Mouse (Mus musculus) liver, embryonic 15.5 days (tissue): Measurements from ENCODE around the gene Arhgap6. TPM values are rescaled to one million over a fixed set of nuclear protein-coding genes. Genes with fewer than 3 reads are reported as not detected.

Experiments
- ATAC-seq: fragments of 200-750 bp; cut with Nextera tagmentation; 2 replicates; pipeline ENCODE4 v1.8.0; 2017; ENCODE audit warnings: moderate number of reproducible peaks, mild to moderate bottlenecking, moderate library complexity; ENCODE audit not compliant: insufficient read depth
- H3K27ac ChIP-seq: fragments of 300-500 bp; sonication (generic); replicated peaks from 2 replicates; pipeline ENCODE4 v1.5.1; 2015; ENCODE audit warnings: mild to moderate bottlenecking, inconsistent platforms
- H3K27me3 ChIP-seq: fragments of 300-500 bp; sonication (generic); 2 replicates; pipeline ENCODE4 v1.6.1; 2015; ENCODE audit warnings: mild to moderate bottlenecking, inconsistent platforms
- H3K36me3 ChIP-seq: fragments of 300-500 bp; sonication (generic); replicated peaks from 2 replicates; pipeline ENCODE4 v1.6.1; 2015; ENCODE audit warnings: moderate library complexity, mild to moderate bottlenecking, inconsistent platforms
- H3K4me1 ChIP-seq: fragments of 300-500 bp; sonication (generic); replicated peaks from 2 replicates; pipeline ENCODE4 v1.6.1; 2015; ENCODE audit warnings: inconsistent platforms
- H3K4me2 ChIP-seq: fragments of 300-500 bp; sonication (generic); 2 replicates; pipeline ENCODE4 v1.6.1; 2015; ENCODE audit warnings: moderate library complexity, mild to moderate bottlenecking, inconsistent platforms
- H3K4me3 ChIP-seq: fragments of 300-500 bp; sonication (generic); replicated peaks from 2 replicates; pipeline ENCODE4 v1.5.1; 2015; ENCODE audit warnings: mild to moderate bottlenecking, inconsistent platforms
- H3K9ac ChIP-seq: fragments of 300-500 bp; sonication (generic); 2 replicates; pipeline ENCODE4 v1.6.1; 2015; ENCODE audit warnings: moderate library complexity, mild to moderate bottlenecking, inconsistent platforms
- H3K9me3 ChIP-seq: fragments of 300-500 bp; sonication (generic); replicated peaks from 2 replicates; pipeline ENCODE4 v1.6.1; 2016; ENCODE audit warnings: inconsistent platforms
- WGBS: fragments of 180-500 bp; shearing (Covaris S2); methylation state at CpG from one replicate; pipeline ENCODE4 v1.1.7; 2015; ENCODE audit warnings: mixed read lengths; ENCODE audit not compliant: insufficient replicate concordance; 5-methylcytosine and 5-hydroxymethylcytosine counted together
- polyA plus RNA-seq: library from polyadenylated mRNA; unstranded; fragments of >200 nt; fragmentation: Nextera tagmentation; extraction: Ambion mirVana; gene quantifications from 2 replicates; pipeline ENCODE4 v1.2.1, GENCODE M21; 2015

Arhgap6 gene
- polyA plus RNA-seq, 1 experiment from 2014 or later = 1.9 TPM

- WGBS = 20% methylated on average over 8 of the region's 8 CpGs
- no peak overlapping the region for H3K4me2 ChIP-seq
Observed at GRCm38 (mm10) chrX:169220064-169220463, 425.2 kb downstream of the Arhgap6 start.

DNA sequence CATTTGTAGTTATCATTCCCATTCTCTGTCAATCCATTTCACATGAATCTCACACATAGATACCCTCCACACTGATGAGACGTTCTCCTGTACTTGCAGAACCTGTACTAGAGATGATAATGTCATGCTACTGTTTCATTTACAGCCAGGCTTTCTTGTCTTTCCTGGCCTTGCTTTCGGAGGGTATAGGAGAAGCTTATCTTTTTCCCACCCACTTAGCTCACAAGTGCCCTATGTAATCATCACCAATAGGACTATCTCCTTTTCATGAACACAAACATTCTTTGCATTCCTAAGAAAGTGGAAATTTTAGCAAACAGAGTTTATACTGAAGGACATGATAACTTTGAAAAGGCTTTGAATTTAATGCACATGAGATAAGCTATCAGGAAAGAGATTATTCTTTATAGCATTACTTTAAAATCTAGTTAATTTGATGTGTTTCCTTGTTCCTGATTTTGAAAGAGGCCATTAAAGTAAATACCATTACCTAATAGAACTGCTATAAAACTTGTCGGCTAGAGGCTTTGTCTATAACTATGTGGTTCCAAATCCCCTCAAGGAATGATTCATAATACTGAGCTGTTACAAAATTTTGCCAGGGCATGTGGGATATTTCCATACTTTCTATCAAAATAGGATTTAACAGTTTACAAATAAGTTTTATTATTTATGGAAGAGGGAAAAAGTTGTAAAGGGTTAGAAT, 427.6 kb downstream of the Arhgap6 start:
- Histone ChIP-seq H3K9me3 (no peaks in the 10 kb centered on the region), H3K27ac (no peak overlapping the region), H3K4me3 (no peak overlapping the region), H3K27me3 (no peaks in the 10 kb centered on the region), H3K4me1 (no peaks in the 10 kb centered on the region), H3K36me3 (no peaks in the 10 kb centered on the region), H3K4me2 (no peak overlapping the region), H3K9ac (no peak overlapping the region)
- WGBS = 39% methylated on average over 3 of the region's 3 CpGs
- ATAC-seq = no peak

More at GRCm38 (mm10) chrX:169220064-169220463, 425.2 kb downstream of the Arhgap6 start:
- no peak overlapping the region for H3K27ac ChIP-seq
- H3K27me3 ChIP-seq = no peaks in the 10 kb centered on the region
- no peak overlapping the region for H3K4me3 ChIP-seq
- H3K4me1 ChIP-seq = no peaks in the 10 kb centered on the region
- no peak for ATAC-seq
- no peak overlapping the region for H3K9ac ChIP-seq
- no peaks in the 10 kb centered on the region for H3K9me3 ChIP-seq
- H3K36me3 ChIP-seq = no peaks in the 10 kb centered on the region

GRCm38 (mm10) chrX:169255915-169256314, 461.0 kb downstream of the Arhgap6 start:
- no peaks in the 10 kb centered on the region for H3K36me3 ChIP-seq

GRCm38 (mm10) chrX:169256741-169257140, 461.8 kb downstream of the Arhgap6 start:
- H3K27me3 ChIP-seq = no peaks in the 10 kb centered on the region
- no peak for ATAC-seq
- H3K4me1 ChIP-seq = no peaks in the 10 kb centered on the region

More at GRCm38 (mm10) chrX:169255915-169256314, 461.0 kb downstream of the Arhgap6 start:
- Histone ChIP-seq H3K4me3 (no peak overlapping the region), H3K9ac (no peak overlapping the region), H3K27ac (no peak overlapping the region), H3K4me1 (no peaks in the 10 kb centered on the region), H3K27me3 (no peaks in the 10 kb centered on the region), H3K9me3 (no peaks in the 10 kb centered on the region), H3K4me2 (no peak overlapping the region)
- WGBS = 59% methylated on average over 1 of the region's 1 CpGs
- no peak for ATAC-seq

DNA sequence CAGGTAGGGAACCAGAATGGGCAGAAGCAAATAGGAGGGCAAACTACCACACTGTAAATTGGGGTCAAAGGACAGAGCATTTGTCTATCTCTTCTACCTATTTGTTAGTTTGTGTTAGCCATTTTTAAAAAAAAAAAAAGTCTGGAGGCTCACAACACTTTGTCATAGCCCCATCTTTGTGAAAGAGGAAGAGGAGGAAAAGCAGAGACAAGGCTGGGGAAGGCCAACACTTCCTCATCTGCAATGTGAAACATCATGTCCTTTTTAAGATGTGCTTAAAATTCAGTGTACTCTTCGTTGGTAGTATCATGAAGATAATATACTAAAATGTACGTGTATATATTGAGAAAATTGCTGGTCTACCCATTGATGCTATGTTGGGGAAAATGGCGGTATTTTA, 466.1 kb downstream of the Arhgap6 start:
- H3K4me1 ChIP-seq = no peaks in the 10 kb centered on the region
- no peak overlapping the region for H3K9ac ChIP-seq
- H3K27me3 ChIP-seq = no peaks in the 10 kb centered on the region
- no peak overlapping the region for H3K4me3 ChIP-seq
- no peak for ATAC-seq
- H3K27ac ChIP-seq = no peak overlapping the region
- 57% methylated on average over 3 of the region's 3 CpGs for WGBS
- H3K36me3 ChIP-seq = no peaks in the 10 kb centered on the region
- H3K4me2 ChIP-seq = no peak overlapping the region
- no peaks in the 10 kb centered on the region for H3K9me3 ChIP-seq

More at GRCm38 (mm10) chrX:169256741-169257140, 461.8 kb downstream of the Arhgap6 start:
- H3K9ac ChIP-seq = no peak overlapping the region
- no peak overlapping the region for H3K4me3 ChIP-seq
- H3K4me2 ChIP-seq = no peak overlapping the region
- H3K27ac ChIP-seq = no peak overlapping the region
- no peaks in the 10 kb centered on the region for H3K9me3 ChIP-seq
- no peaks in the 10 kb centered on the region for H3K36me3 ChIP-seq

GRCm38 (mm10) chrX:169262212-169262611, 467.3 kb downstream of the Arhgap6 start:
- Histone ChIP-seq H3K4me3 (no peak overlapping the region), H3K27ac (no peak overlapping the region), H3K36me3 (no peaks in the 10 kb centered on the region), H3K4me2 (no peak overlapping the region), H3K4me1 (no peaks in the 10 kb centered on the region), H3K27me3 (no peaks in the 10 kb centered on the region), H3K9me3 (no peaks in the 10 kb centered on the region), H3K9ac (no peak overlapping the region)
- no peak for ATAC-seq
- WGBS = 59% methylated on average over 2 of the region's 2 CpGs

DNA sequence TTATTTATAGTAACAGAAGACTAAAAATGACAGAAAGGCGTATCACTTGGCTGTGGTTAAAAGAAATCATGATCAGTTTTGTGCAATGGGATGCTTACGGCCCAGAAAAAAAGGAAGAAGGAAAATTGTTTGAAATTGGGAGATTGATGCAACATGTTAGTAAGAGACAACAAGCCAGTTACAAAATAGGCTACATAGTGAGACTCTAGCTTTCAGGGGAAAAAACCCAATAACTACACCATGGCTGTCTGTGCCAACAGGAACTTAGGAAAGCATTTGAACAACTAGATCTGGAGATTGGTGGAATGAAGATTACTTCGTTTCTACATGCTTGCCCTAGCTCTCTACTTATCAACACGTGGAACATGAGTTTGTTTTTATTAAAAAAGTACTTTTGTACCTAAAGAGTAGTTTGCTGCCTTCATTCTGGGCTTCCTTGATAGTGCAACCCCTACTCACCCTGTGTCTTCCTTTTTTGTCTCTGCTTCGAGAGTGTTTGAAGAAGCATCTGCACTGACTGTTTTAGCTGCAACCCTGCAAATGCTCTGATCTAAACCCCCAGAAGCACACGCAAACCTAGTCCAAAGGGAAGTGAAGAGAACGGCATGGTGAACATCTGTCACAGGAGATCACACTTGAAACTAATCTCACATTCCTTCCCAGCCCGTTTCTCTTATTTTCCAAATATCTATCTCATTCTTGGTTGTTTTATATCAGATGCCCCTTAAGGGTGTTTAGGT, 468.7 kb downstream of the Arhgap6 start:
- 51% methylated on average over 8 of the region's 8 CpGs for WGBS
- Histone ChIP-seq H3K4me2 (no peak overlapping the region), H3K27ac (no peak overlapping the region), H3K27me3 (no peaks in the 10 kb centered on the region), H3K36me3 (no peaks in the 10 kb centered on the region), H3K9me3 (no peaks in the 10 kb centered on the region), H3K4me1 (no peaks in the 10 kb centered on the region), H3K9ac (no peak overlapping the region), H3K4me3 (no peak overlapping the region)
- ATAC-seq = no peak

- no peak overlapping the region for H3K4me2 ChIP-seq
- H3K36me3 ChIP-seq = no peaks in the 10 kb centered on the region
- no peak overlapping the region for H3K27ac ChIP-seq
- H3K4me3 ChIP-seq = no peak overlapping the region
- H3K9me3 ChIP-seq = no peaks in the 10 kb centered on the region
- H3K27me3 ChIP-seq = no peaks in the 10 kb centered on the region
- 60% methylated on average over 4 of the region's 4 CpGs for WGBS
- no peaks in the 10 kb centered on the region for H3K4me1 ChIP-seq
- no peak for ATAC-seq
- no peak overlapping the region for H3K9ac ChIP-seq
Observed at GRCm38 (mm10) chrX:169299579-169299978, 504.7 kb downstream of the Arhgap6 start.

DNA sequence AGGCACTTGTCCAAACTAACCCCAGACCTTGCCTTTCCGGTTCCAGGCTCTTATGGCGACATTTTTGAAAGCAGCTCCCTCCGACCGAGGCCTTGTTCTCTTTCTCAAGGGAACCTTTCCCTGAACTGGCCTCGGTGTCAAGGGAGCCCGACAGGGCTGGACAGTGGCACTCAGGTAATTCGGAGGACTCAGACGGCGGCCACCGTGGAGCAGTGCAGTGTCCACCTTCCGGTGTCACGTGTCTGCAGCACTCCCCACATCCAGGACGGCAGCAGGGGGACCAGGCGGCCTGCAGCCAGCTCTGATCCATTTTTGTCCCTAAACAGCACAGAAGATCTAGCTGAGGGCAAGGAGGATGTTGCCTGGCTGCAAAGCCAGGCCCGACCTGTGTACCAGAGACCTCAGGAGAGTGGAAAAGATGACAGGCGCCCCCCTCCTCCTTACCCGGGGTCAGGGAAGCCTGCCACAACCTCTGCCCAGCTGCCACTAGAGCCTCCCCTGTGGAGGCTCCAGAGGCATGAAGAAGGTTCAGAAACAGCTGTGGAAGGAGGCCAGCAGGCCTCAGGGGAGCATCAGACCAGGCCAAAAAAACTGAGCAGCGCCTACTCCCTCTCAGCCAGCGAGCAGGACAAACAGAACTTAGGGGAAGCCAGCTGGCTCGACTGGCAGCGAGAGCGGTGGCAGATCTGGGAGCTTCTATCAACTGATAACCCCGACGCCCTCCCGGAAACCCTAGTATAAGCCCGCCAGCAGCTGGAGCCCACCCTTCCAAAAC, 507.6 kb downstream of the Arhgap6 start:
- H3K9ac ChIP-seq = no peak overlapping the region
- H3K4me1 ChIP-seq = no peaks in the 10 kb centered on the region
- 65% methylated on average over 26 of the region's 26 CpGs for WGBS
- no peaks in the 10 kb centered on the region for H3K9me3 ChIP-seq
- H3K4me3 ChIP-seq = no peak overlapping the region
- no peak overlapping the region for H3K4me2 ChIP-seq
- H3K27ac ChIP-seq = no peak overlapping the region
- no peak for ATAC-seq
- H3K36me3 ChIP-seq = no peaks in the 10 kb centered on the region
- no peaks in the 10 kb centered on the region for H3K27me3 ChIP-seq

- ATAC-seq = no peak
- no peaks in the 10 kb centered on the region for H3K27me3 ChIP-seq
- no peaks in the 10 kb centered on the region for H3K4me1 ChIP-seq
- no peak overlapping the region for H3K9ac ChIP-seq
- H3K9me3 ChIP-seq = no peaks in the 10 kb centered on the region
- H3K27ac ChIP-seq = no peak overlapping the region
- WGBS = 36% methylated on average over 3 of the region's 3 CpGs
- no peaks in the 10 kb centered on the region for H3K36me3 ChIP-seq
- H3K4me2 ChIP-seq = no peak overlapping the region
- no peak overlapping the region for H3K4me3 ChIP-seq
Observed at GRCm38 (mm10) chrX:169303945-169304344, 509.0 kb downstream of the Arhgap6 start.

- H3K4me3 ChIP-seq = no peak overlapping the region
- ATAC-seq = no peak
- WGBS = 72% methylated on average over 3 of the region's 3 CpGs
Observed at GRCm38 (mm10) chrX:169308559-169308958, 513.7 kb downstream of the Arhgap6 start.

More at GRCm38 (mm10) chrX:169308559-169308958, 513.7 kb downstream of the Arhgap6 start:
- no peaks in the 10 kb centered on the region for H3K9me3 ChIP-seq
- H3K9ac ChIP-seq = no peak overlapping the region
- H3K27ac ChIP-seq = no peak overlapping the region
- 0 out of 2 replicates have a peak, but pooled peaks cover 8% of the 10 kb centered on the region for H3K36me3 ChIP-seq
- H3K27me3 ChIP-seq = no peaks in the 10 kb centered on the region
- H3K4me1 ChIP-seq = no peaks in the 10 kb centered on the region
- H3K4me2 ChIP-seq = no peak overlapping the region
